Mouse (Mus musculus): ENCODE data around the gene Cmss1.

DNA sequence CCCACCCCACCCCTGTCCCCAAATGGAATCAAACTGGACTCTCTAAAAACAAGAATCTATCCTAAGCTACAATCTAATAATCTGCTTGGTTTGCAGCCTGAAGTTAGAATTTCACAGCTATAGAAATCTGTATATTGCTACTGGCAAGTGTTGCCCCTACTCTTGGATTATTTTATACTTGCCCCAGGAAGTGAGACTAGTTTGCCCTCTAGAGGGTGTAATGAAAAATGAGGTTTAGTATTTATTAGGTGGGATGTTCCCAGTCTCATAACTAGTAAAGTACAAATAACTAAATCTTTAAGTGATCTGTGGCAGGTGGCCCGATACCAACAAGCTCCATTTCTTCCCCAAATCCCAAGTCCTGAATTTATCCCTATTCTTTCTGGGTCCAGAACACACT lies 29.1 kb downstream of the Cmss1 start:
- TF ChIP-seq GATA1 (IDR thresholded peaks at IDR 0.05; ENCODE audit: borderline replicate concordance, low read length) (no peak), FLI1 (IDR thresholded peaks at IDR 0.05; ENCODE audit: low read length) (no peak)

Measured in megakaryocyte, embryonic 14.5 days (primary cell).